Mouse (Mus musculus): ENCODE measurements around the gene Gm21974. TPM values are rescaled to one million over a fixed set of nuclear protein-coding genes. Genes with fewer than 3 reads are reported as not detected.
A peak's percentile ranks its signal among the peaks of the same experiment; 100 is the strongest.

Gene Gm21974
- polyA plus RNA-seq, 1 experiment from 2014 or later: not detected

GRCm38 (mm10) chr7:127875627-127876001 is 19.6 kb downstream of the Gm21974 start:
- Histone ChIP-seq H3K4me1 (ENCODE audit: control insufficient read depth, insufficient read depth, low read length) (peaks cover 17% of the 10 kb centered on the region), H3K4me2 (ENCODE audit: low read depth, low read length) (peak overlapping the region; percentile 85), H3K27ac (ENCODE audit: low read length) (peak overlapping the region; percentile 98), H3K4me3 (replicated peaks; ENCODE audit: low read length) (peak overlapping the region; percentile 96), H3K27me3 (ENCODE audit: control insufficient read depth, insufficient read depth, low read length) (no peaks in the 10 kb centered on the region), H3K9me3 (replicated peaks; ENCODE audit: control insufficient read depth, low read length) (no peaks in the 10 kb centered on the region), H3K36me3 (ENCODE audit: control insufficient read depth, insufficient read depth, low read length) (peaks cover 22% of the 10 kb centered on the region), H3K9ac (ENCODE audit: low read length) (peak overlapping the region; percentile 95)
- peak; percentile 93 for ATAC-seq (ENCODE audit: insufficient read depth, low FRiP score)
- under 1% methylated on average over 41 of the region's 43 CpGs for WGBS

- Histone ChIP-seq H3K27me3 (ENCODE audit: control insufficient read depth, insufficient read depth, low read length) (no peaks in the 10 kb centered on the region), H3K9me3 (replicated peaks; ENCODE audit: control insufficient read depth, low read length) (no peaks in the 10 kb centered on the region), H3K4me3 (replicated peaks; ENCODE audit: low read length) (peak overlapping the region; percentile 96), H3K4me2 (ENCODE audit: low read depth, low read length) (peak overlapping the region; percentile 85), H3K4me1 (ENCODE audit: control insufficient read depth, insufficient read depth, low read length) (peaks cover 17% of the 10 kb centered on the region), H3K9ac (ENCODE audit: low read length) (peak overlapping the region; percentile 95), H3K36me3 (ENCODE audit: control insufficient read depth, insufficient read depth, low read length) (peaks cover 16% of the 10 kb centered on the region), H3K27ac (ENCODE audit: low read length) (peak overlapping the region; percentile 98)
- WGBS: 3% methylated on average over 20 of the region's 20 CpGs
- no peak for ATAC-seq (ENCODE audit: insufficient read depth, low FRiP score)
These were observed 20.2 kb downstream of the Gm21974 start for GRCm38 (mm10) chr7:127874812-127875626.

GRCm38 (mm10) chr7:127870136-127870821 is 25.0 kb downstream of the Gm21974 start:
- Histone ChIP-seq H3K4me3 (replicated peaks; ENCODE audit: low read length) (no peak overlapping the region), H3K27me3 (ENCODE audit: control insufficient read depth, insufficient read depth, low read length) (no peaks in the 10 kb centered on the region), H3K9ac (ENCODE audit: low read length) (no peak overlapping the region), H3K9me3 (replicated peaks; ENCODE audit: control insufficient read depth, low read length) (no peaks in the 10 kb centered on the region), H3K27ac (ENCODE audit: low read length) (no peak overlapping the region), H3K4me1 (ENCODE audit: control insufficient read depth, insufficient read depth, low read length) (peaks cover 13% of the 10 kb centered on the region), H3K4me2 (ENCODE audit: low read depth, low read length) (no peak overlapping the region), H3K36me3 (ENCODE audit: control insufficient read depth, insufficient read depth, low read length) (peaks cover 9% of the 10 kb centered on the region; the same call in 1 of the 2 replicates)
- no peak for ATAC-seq (ENCODE audit: insufficient read depth, low FRiP score)
- 75% methylated on average over 5 of the region's 5 CpGs for WGBS

GRCm38 (mm10) chr7:127869149-127869810 is 26.0 kb downstream of the Gm21974 start:
- H3K4me3 ChIP-seq (replicated peaks; ENCODE audit: low read length): no peak overlapping the region
- no peaks in the 10 kb centered on the region for H3K9me3 ChIP-seq (replicated peaks; ENCODE audit: control insufficient read depth, low read length)

GRCm38 (mm10) chr7:127867641-127868040 is 27.6 kb downstream of the Gm21974 start:
- WGBS: 93% methylated on average over 18 of the region's 18 CpGs
- Histone ChIP-seq H3K27ac (ENCODE audit: low read length) (no peak overlapping the region), H3K4me1 (ENCODE audit: control insufficient read depth, insufficient read depth, low read length) (peaks cover 5% of the 10 kb centered on the region; the same call in 1 of the 2 replicates), H3K4me2 (ENCODE audit: low read depth, low read length) (no peak overlapping the region), H3K9me3 (replicated peaks; ENCODE audit: control insufficient read depth, low read length) (no peaks in the 10 kb centered on the region), H3K9ac (ENCODE audit: low read length) (no peak overlapping the region), H3K36me3 (ENCODE audit: control insufficient read depth, insufficient read depth, low read length) (peaks cover 9% of the 10 kb centered on the region; the same call in 1 of the 2 replicates), H3K4me3 (replicated peaks; ENCODE audit: low read length) (no peak overlapping the region), H3K27me3 (ENCODE audit: control insufficient read depth, insufficient read depth, low read length) (no peaks in the 10 kb centered on the region)
- ATAC-seq (ENCODE audit: insufficient read depth, low FRiP score): no peak

More at GRCm38 (mm10) chr7:127869149-127869810, 26.0 kb downstream of the Gm21974 start:
- ATAC-seq (ENCODE audit: insufficient read depth, low FRiP score): peak; percentile 49; the same call in 1 of the 2 replicates
- Histone ChIP-seq H3K4me2 (ENCODE audit: low read depth, low read length) (no peak overlapping the region), H3K36me3 (ENCODE audit: control insufficient read depth, insufficient read depth, low read length) (peaks cover 9% of the 10 kb centered on the region; the same call in 1 of the 2 replicates), H3K27ac (ENCODE audit: low read length) (peak overlapping the region; percentile 34; the same call in 1 of the 2 replicates), H3K9ac (ENCODE audit: low read length) (no peak overlapping the region), H3K4me1 (ENCODE audit: control insufficient read depth, insufficient read depth, low read length) (peaks cover 9% of the 10 kb centered on the region), H3K27me3 (ENCODE audit: control insufficient read depth, insufficient read depth, low read length) (no peaks in the 10 kb centered on the region)
- 38% methylated on average over 3 of the region's 3 CpGs for WGBS

GRCm38 (mm10) chr7:127866434-127866833 is 28.8 kb downstream of the Gm21974 start:
- H3K9me3 ChIP-seq (replicated peaks; ENCODE audit: control insufficient read depth, low read length): no peaks in the 10 kb centered on the region
- no peaks in the 10 kb centered on the region for H3K27me3 ChIP-seq (ENCODE audit: control insufficient read depth, insufficient read depth, low read length)
- WGBS: 92% methylated on average over 12 of the region's 12 CpGs
- ATAC-seq (ENCODE audit: insufficient read depth, low FRiP score): no peak
- no peak overlapping the region for H3K4me2 ChIP-seq (ENCODE audit: low read depth, low read length)
- no peak overlapping the region for H3K27ac ChIP-seq (ENCODE audit: low read length)
- peaks cover 5% of the 10 kb centered on the region; the same call in 1 of the 2 replicates for H3K4me1 ChIP-seq (ENCODE audit: control insufficient read depth, insufficient read depth, low read length)
- H3K4me3 ChIP-seq (replicated peaks; ENCODE audit: low read length): no peak overlapping the region
- no peak overlapping the region for H3K9ac ChIP-seq (ENCODE audit: low read length)
- H3K36me3 ChIP-seq (ENCODE audit: control insufficient read depth, insufficient read depth, low read length): peaks cover 9% of the 10 kb centered on the region; the same call in 1 of the 2 replicates

GRCm38 (mm10) chr7:127858258-127858657 is 37.0 kb downstream of the Gm21974 start:
- Histone ChIP-seq H3K9me3 (replicated peaks; ENCODE audit: control insufficient read depth, low read length) (no peaks in the 10 kb centered on the region), H3K27ac (ENCODE audit: low read length) (no peak overlapping the region), H3K4me3 (replicated peaks; ENCODE audit: low read length) (no peak overlapping the region), H3K4me1 (ENCODE audit: control insufficient read depth, insufficient read depth, low read length) (no peaks in the 10 kb centered on the region), H3K9ac (ENCODE audit: low read length) (no peak overlapping the region), H3K36me3 (ENCODE audit: control insufficient read depth, insufficient read depth, low read length) (no peaks in the 10 kb centered on the region), H3K4me2 (ENCODE audit: low read depth, low read length) (no peak overlapping the region), H3K27me3 (ENCODE audit: control insufficient read depth, insufficient read depth, low read length) (no peaks in the 10 kb centered on the region)
- 83% methylated on average over 6 of the region's 6 CpGs for WGBS
- no peak for ATAC-seq (ENCODE audit: insufficient read depth, low FRiP score)

- H3K4me1 ChIP-seq (ENCODE audit: control insufficient read depth, insufficient read depth, low read length): no peaks in the 10 kb centered on the region
- 50% methylated on average over 5 of the region's 5 CpGs for WGBS
- H3K9me3 ChIP-seq (replicated peaks; ENCODE audit: control insufficient read depth, low read length): no peaks in the 10 kb centered on the region
- no peak overlapping the region for H3K9ac ChIP-seq (ENCODE audit: low read length)
- no peaks in the 10 kb centered on the region for H3K27me3 ChIP-seq (ENCODE audit: control insufficient read depth, insufficient read depth, low read length)
- H3K4me2 ChIP-seq (ENCODE audit: low read depth, low read length): no peak overlapping the region
- H3K27ac ChIP-seq (ENCODE audit: low read length): no peak overlapping the region
- H3K36me3 ChIP-seq (ENCODE audit: control insufficient read depth, insufficient read depth, low read length): no peaks in the 10 kb centered on the region
- no peak; the same call in 1 of the 2 replicates for ATAC-seq (ENCODE audit: insufficient read depth, low FRiP score)
- no peak overlapping the region for H3K4me3 ChIP-seq (replicated peaks; ENCODE audit: low read length)
These were observed 44.3 kb downstream of the Gm21974 start for GRCm38 (mm10) chr7:127850906-127851305.

Measured in stomach, embryonic 16.5 days (tissue).